Mouse (Mus musculus) gastrocnemius, postnatal 36 days (tissue): ENCODE measurements at regions not wholly inside any gene's neighbourhood (a gene's known extent, or its start where the extent isn't known, plus 50 kb on each side); places are given as distances from the start of the nearest gene placed in this dataset.

ENCODE experiments used
- DNase-seq, 2 experiments: peaks; one replicate each; pipeline ENCODE4 v3.0.0; 2022
- intact Hi-C: fragments of 180-260 bp; cut with DNase I; formaldehyde crosslinking; loops from one replicate; pipeline ENCODE4 v1.15.1; 2025

GRCm38 (mm10) chr1:142838663-142839062 is 801.8 kb upstream of the B3galt2 start:
- DNase-seq, result no peak
- intact Hi-C loops, result no loop called here

DNA sequence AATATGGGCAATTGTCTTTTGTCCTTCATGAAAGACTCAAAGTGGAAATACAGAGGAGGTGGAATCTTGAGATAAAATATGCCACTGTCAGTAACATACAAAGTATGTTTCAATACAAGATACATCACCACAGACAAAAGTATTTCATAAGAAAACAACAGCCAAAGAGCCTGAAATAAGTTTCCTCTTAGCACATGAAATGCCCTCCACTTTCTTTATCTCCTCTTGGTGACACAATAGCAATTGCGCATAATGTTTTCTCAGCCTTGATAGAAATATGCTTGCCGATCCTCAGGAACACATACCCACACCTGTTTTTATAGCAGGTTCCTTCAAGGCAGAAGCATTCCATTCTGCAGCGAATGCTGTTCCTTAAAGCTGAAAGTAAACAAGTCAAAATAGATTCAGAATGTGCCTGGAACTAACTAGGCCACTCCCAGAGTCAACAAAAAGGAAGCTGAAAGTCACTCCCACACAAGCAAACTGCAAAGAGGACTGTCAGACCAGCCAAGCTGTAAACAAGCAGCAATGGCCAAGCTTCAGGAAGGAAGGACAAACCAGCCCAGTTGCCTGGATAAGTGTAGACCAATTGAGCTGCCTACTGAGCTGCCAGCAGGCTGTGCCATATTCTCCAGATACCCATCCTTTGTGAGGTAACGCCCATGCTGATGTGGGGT is 773.3 kb upstream of the B3galt2 start:
- intact Hi-C loops, result no loop called here
- no peak for DNase-seq

DNA sequence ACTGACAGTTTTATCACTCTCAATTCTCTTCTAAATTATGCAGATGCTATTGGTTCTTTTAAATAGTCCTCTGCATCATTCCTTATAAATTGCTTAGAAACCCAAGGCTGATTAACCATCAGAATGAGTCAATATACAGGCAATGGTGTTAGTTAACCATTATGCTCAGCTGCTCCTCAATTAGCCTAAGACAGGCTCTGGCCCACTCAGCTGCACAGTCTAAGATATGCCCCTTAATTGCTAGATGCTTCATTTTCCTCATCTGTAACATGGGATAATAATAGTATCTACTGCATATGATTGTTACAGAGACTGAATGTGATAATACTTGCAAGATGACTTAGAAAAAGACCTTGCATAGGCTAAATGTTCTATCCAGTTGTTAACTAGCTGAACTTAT is 748.6 kb upstream of the B3galt2 start:
- no peak for DNase-seq
- intact Hi-C loops, result no loop called here

DNA sequence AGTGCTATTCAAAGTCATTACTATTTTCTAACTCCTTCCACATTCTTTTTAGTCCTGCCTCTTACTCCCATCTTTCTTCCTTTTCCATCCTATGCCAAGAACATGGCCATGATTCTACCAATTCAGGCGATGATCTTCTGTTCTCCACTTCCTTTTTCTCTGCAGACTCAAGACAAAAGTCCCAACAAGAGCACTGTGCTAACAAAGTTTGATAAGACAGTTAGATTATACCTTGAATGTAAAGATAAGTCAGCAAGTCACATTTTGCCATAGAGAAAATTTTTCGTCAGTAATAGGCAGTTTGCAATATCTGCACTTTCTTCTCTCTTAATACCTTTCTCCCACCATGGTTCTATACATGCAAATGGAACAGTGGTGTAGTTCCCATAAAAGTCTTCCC is 747.3 kb upstream of the B3galt2 start:
- DNase-seq, result no peak
- intact Hi-C loops, result no loop called here

- DNase-seq, result no peak
- intact Hi-C loops, result no loop called here
These were observed 746.3 kb upstream of the B3galt2 start for GRCm38 (mm10) chr1:142894145-142894544.

DNA sequence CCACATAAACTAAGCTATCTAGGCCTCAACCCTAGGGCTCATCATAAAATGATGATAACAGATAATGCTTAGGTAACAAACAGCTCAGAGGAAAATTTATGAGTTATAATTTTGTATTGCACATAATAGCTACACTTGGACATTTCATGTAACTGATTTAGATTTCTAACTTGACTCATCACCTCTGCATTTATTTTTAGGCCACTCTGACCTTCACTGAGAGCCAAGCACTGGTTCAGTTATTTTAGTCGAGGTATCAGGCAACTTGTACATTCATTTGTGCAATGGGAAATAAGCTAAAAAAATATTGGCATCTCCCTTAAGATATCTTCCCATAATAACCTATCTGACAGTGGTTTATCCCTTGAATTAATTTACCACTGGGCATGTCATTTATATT is 745.4 kb upstream of the B3galt2 start:
- intact Hi-C loops, result no loop called here
- no peak for DNase-seq

- intact Hi-C loops, result loop anchor here (5.0 kb wide), 1 partner anchor 622 kb away; no protein-coding TSS in a partner anchor
- no peak for DNase-seq
These were observed 730.6 kb upstream of the B3galt2 start for GRCm38 (mm10) chr1:142909907-142910306.

DNA sequence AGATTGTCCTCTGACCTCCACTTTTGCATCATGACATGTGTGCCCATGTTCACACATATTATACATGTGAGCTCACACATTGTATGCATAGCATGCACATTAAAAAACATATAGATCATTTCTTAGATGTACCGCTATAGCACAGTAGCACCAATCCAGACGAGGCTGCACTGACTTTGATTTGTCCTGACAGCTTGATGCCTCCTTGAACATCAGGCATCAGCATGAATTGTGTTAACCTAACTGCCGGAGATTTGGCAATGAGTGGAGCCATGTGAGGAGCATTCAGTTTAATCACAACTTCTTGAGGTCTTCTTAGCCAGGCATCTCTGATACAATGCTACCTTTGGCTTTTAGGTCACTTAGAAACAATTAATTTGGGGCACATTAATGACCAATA is 683.8 kb upstream of the B3galt2 start:
- intact Hi-C loops, result no loop called here
- no peak for DNase-seq

DNA sequence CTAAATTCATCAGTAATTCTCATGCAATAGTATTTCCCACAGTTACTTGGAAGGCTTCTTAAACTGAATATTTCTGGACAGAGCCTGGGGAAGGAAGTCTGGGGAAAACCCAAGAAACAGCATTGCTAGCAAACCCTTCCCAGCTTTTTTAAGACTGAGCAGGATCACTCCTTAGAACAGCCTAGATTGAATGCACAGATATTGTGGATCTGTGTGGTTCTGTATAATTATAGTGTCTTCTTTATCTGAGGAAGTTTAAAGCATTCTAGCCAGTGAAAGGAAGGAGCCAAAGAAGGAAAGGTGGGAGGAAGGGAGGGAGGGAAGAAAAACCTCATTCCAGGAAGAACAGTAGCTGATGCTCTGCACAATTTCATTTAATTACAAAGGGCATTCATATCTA is 669.0 kb upstream of the B3galt2 start:
- DNase-seq, result no peak
- intact Hi-C loops, result no loop called here

DNA sequence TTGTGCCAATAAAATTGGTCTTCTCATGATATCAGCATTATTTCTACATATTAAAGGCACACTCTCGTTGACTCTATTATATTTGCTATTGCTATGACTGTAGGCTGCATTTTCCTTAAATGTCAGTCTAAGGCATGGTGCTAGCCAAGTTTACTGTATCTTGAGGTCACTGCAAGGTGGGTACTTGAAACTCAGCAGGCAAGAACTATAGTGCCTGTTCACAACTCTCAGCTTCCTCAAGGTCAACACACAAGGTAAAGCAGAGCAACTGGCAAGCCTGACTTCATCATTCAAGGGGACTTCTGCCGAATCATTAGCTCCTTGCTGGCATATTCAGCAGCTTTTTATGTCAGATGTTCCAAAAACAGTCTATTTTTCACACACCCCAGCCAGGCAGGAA is 667.1 kb upstream of the B3galt2 start:
- no peak for DNase-seq
- intact Hi-C loops, result no loop called here

GRCm38 (mm10) chr1:142982994-142983393 is 657.5 kb upstream of the B3galt2 start:
- no peak for DNase-seq
- intact Hi-C loops, result no loop called here

- intact Hi-C loops, result no loop called here
These were observed 656.8 kb upstream of the B3galt2 start for GRCm38 (mm10) chr1:142983641-142984040.

GRCm38 (mm10) chr1:142985516-142985915 is 654.9 kb upstream of the B3galt2 start:
- intact Hi-C loops, result no loop called here
- no peak for DNase-seq

More at GRCm38 (mm10) chr1:142983641-142984040, 656.8 kb upstream of the B3galt2 start:
- no peak for DNase-seq

- intact Hi-C loops, result no loop called here
- DNase-seq, result no peak
These were observed 640.2 kb upstream of the B3galt2 start for GRCm38 (mm10) chr1:143000216-143000615.

- intact Hi-C loops, result no loop called here
- DNase-seq, result no peak
These were observed 639.4 kb upstream of the B3galt2 start for GRCm38 (mm10) chr1:143001112-143001511.

GRCm38 (mm10) chr1:143006045-143006444 is 634.4 kb upstream of the B3galt2 start:
- DNase-seq, result no peak
- intact Hi-C loops, result no loop called here

- no peak for DNase-seq
- intact Hi-C loops, result no loop called here
These were observed 620.5 kb upstream of the B3galt2 start for GRCm38 (mm10) chr1:143019982-143020381.

DNA sequence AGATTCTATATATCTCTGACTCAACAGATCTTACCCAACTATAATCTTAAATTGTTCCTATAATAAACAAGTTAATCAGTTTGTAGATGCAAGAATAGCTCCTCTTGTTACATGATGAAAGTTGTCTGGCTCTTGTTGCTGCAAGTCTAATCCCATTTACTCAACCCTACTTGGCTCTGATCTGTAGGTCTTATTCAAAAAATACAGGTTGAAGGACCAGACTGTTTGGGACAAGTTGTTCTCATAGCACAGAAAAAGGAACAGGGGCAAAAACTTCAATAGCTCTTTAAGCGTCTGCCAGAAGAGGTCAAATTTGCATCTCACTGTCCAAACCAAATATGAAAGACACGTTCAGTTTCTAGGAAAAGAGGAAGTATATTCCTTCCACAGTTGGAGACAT is 587.3 kb upstream of the B3galt2 start:
- intact Hi-C loops, result no loop called here
- DNase-seq, result no peak

- DNase-seq, result no peak
- intact Hi-C loops, result no loop called here
These were observed 586.9 kb upstream of the B3galt2 start for GRCm38 (mm10) chr1:143053599-143053998.

- no peak for DNase-seq
- intact Hi-C loops, result no loop called here
These were observed 585.9 kb upstream of the B3galt2 start for GRCm38 (mm10) chr1:143054451-143055024.

GRCm38 (mm10) chr1:143060698-143061576 is 579.5 kb upstream of the B3galt2 start:
- intact Hi-C loops, result no loop called here

DNA sequence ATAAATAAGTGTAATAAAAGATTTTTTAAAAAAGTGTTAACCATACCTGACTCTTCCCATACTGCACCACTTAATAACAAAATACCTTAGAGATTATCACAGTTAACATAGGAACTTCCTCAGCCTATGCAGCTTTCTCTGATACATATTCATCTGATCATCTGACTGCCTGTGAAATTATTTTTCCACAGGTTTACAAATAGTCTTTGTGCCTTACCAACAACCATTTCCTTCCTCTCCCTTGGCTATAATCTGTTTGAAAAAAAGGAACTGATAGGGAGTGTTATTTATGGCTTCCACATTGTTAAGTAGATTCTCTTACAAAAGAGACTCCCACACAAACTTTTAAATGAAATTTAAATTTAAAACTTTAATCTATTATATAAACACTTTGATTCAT is 575.0 kb upstream of the B3galt2 start:
- intact Hi-C loops, result no loop called here
- DNase-seq, result no peak

More at GRCm38 (mm10) chr1:143060698-143061576, 579.5 kb upstream of the B3galt2 start:
- DNase-seq, result no peak
